Mouse (Mus musculus) urinary bladder, adult 18-20 months (tissue): ENCODE results near the gene Fam20c.

Experiments used
- DNase-seq, 2 experiments: peaks; one replicate each; pipeline ENCODE4 v3.0.0; 2022; ENCODE audit warnings: low spot score in 2 of 2, mixed read lengths in 2 of 2

Gene Fam20c

DNA sequence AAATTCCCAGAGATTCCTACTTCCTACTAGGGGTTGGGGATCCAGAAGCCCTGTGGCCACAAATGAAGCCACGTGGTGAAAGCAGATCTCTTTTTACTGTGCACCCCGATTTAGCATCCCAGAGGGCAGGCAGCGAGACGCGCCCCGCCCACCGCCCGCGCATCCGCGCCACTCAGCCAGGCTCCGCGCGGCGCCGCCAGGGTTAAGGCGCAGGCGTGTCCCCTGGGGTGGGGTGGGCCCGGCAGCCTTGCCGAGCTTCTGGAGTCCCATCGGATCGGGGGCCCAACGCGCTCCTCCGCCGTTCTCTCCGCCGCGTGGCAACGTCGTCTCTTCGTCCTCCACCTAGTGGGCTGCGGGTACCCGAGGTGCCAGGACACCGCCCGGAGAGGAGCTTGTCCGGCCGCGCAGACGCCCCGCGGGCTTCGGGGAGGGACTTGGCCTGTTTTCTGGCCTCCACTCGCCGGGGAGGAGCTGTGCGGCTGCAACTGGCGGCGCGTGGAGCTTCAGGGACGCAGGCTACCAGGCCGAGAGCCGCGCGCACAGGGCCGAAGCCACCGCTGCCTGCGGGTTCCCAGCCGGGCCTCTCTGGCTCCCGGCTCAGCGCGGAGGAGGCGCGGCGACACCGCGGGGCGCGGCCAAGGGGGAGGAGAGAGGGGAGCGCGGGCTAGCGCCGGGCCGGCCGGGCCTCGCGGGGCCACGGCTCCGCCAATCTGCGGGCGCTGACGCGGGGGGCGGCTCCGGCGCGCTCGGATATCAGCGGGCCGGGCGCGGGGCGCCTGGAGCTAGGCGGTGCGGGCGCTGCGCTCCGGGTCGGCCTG lies at the start of gene Fam20c:
Gene Fam20c, plus strand, starts transcription at position 212 of the 818 bp plus-strand sequence.
- peak; percentile 67 to 74 for DNase-seq

DNA sequence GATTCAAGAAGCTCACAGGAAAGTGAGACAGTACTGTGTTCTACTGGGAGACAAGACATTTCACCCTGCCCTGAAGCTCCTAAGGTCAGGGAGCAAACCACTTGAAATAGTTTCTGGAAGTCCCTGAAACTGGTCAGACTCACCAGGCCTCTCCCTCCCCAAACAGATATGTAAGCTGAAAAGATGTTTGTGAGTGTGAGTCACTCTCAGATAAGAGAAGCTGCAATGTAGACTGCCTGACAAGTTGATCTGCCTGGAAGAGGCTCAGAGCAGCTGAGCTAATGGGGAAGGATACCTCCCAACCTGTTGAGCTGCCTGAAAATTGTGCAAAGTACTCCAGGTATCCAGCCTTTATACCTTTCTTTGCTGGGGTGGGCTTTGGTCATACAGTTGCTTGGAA lies 46.9 kb upstream of the Fam20c start:
- peak in 1 of 2 experiments; percentile 12 for DNase-seq

DNA sequence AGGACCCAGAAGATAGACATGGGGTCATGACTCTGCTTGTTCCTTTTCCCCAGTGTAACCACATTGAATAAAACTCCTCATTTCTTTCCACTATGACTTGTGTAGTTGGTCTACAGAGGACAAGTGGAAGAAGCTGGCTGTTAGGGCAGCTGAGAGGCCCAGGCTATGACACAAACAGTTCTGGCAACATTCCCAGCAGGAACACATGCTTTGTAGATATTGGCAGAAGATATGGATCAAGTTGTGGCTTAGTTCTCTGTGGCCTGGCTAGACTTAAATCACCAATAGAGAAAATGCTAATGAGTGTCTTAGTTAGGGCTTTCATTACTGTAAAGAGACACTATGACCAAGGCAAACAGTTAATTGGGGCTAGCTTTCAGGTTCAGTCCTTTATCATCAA lies 45.7 kb upstream of the Fam20c start:
- DNase-seq: no peak

DNA sequence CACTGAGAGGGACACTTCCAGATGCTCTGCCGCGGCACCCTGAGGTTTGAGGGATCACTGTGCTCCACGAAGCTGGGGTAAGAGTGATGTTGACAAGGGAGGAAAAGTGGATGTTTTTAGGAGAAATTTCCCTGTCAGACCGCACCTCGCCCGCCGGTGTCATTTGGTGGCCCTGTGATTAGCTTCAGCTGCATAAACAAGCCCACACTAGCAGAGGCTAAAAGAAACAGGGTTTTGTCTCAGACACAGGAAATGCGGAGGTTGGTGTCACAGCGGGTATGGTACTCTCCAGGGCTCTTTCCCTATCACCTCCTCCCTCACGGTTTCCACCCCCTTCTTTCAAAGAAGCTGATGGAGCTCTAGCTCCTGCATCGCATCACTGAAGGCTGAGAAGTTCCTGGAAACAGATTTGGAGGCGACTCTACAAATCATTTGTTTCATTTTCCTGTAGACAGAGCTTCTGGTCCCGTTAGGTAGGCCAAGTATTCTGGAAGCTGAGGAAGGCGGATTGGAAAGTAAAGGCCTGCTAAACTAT lies 38.7 kb upstream of the Fam20c start:
- no peak for DNase-seq

DNA sequence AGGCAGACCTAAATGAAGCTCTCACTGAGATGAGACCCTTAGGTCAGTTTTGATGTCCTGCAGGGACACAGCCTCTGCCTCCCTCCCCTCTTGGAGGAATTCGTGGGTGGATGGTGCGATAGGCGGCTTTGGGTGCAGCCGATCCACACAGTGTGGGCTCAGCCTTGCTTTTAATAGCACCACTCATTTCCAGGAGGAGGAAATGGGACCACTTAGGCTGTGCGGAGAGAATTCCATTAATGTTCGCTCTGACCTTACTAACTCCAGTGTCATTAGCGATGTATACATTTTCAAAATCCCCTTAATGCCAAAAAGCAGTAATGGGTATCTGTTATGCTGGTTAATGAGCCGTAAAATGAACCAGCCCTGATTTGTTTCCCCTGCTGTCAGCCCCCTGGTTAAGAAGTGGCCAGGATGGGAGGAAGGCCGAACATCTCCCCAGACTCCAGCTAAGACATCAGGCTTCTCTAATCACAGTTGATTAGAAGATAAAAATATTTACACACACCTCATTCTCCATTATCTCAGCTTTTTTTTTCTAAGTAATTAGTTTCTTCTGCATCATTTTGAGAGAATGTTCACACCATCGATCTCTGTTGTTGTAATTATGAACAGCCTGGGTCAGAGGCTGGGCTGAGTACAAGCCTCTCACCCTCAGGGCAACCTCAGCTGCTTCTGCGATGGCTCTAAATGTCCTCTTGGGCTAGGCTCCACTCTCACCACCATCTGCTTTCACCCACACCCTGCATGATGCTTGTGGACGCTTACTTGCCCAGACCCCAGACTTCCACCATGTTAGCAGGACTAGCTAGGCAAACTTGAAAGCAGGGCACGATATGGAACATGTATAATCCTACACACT lies 33.8 kb upstream of the Fam20c start:
- no peak for DNase-seq

DNA sequence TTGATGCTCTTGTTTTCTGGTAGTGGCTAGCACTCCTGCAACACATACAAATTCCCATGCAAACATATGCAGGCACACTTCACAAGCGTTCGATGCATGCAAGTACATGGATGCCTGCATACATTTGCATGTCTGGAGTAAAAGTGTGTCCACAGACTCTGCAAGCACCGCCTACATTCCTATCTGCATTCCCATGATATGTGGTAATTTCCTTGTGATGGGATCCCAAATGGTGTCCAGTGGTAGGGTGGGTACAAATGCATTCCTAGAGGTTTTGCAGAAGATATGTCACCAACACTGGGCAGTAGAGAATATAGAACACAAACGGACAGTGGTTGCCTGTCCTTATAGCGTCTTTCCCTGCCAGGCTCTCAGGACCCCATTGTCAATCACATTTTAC lies 29.9 kb upstream of the Fam20c start:
- no peak for DNase-seq

DNA sequence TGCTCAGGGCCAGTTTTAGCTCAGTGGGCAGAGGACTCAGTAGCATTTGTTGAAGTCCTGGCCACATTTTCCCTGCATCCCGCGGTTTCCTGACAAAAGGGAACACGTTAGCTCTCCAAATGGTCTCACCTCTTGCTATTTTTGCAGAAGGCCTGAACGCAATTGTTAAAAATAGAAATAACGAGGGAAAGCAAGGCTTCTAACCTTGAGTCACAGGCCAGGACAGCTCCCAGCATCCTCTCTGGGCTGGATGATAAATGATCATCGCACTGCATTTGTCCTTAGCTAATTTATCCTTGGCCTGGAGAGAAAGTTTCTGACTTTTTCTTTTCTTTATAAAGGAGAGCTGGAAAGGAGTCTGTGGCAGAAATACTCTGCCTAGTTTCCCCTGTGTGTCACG lies 29.2 kb upstream of the Fam20c start:
- no peak for DNase-seq

DNA sequence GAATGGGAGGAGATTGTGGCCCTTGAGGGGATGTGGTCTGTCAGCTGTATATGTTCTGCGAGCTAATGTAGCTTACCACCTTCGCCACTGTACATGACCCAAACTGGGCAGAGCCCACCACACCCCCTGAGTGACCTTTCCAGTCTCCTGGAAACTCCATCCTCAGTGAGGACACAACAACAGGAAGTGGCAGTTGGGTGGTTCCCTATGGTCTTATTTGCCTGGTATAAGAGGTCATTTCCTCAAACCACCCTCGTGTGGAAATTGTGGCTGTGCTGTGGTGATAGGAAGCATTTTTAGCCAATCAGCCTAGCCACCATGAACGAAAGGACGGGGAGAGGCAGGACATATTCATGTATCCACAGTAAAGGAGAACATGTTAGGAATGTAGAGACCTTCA lies 23.5 kb upstream of the Fam20c start:
- DNase-seq: no peak

DNA sequence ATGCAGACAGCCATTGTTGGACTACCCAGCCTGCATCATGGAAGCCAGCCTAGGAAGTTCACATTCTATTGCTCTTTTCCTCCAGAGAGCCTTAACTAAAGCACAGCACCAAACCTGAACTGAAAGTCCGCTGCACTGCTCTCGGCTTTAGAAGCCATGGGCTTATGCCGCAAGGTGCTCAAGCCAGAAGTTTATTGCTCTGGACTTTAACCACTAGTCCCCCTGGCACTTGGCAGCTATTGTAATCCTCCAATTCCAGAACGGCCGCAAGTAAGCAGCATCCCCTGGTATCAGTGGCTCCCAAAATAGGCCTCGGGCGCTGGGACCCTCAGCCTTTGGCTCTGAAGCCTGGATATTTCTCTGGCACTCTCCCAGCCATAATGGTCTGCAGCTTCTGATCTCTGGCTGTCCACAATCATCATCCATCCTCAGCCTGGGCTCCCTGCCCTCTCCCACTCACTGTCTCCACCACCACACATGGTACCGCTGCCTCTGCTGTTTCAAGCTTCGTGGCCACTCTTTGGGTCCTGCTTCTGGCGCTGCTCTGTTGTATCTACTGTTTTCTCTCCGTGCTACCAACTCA lies 20.9 kb upstream of the Fam20c start:
- no peak for DNase-seq

DNA sequence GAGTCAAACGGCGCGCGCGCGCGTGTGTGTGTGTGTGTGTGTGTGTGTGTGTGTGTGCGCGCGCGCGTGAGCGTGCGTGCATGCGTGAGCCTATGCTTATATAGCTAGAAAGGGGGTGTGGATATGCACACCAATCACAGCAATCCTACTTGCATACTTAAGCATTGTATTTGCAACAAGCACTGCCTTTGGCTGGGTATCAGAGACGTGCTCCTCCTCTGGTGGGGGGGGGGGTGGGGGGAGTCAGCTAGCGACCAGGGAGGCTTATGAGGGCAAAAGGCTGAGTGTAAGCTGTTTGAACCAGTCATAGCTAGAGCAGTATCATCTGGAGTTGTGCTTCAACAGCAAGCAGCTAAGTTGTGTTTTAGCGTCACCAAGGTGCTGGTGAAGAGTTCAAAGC lies 20.3 kb upstream of the Fam20c start:
- no peak for DNase-seq

DNA sequence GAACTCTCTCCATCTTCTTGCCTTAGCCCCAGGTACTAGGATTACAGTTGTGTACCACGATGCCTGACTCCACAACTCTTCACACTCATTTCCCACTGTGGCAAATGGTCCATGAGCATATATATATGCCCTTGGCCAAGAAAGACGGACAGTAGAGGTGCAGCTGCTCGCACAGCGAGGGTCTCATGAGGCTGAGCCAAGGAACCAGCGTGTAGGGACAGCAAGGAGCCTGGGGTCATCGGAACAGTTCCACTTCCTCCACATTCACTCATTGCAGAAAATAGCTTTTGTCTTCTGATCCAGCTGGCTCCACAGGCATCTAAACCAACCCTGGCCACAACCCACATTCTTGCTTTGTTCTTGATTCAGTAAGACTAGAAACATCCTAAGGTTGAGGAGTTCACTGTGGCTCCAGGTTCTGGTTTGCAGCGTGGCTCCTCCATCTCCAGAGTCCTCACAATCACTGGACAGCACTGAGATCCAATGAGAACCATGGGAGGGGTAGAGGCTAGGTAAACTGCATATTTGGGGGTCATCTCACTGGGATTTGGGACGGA lies 19.0 kb upstream of the Fam20c start:
- no peak for DNase-seq

DNA sequence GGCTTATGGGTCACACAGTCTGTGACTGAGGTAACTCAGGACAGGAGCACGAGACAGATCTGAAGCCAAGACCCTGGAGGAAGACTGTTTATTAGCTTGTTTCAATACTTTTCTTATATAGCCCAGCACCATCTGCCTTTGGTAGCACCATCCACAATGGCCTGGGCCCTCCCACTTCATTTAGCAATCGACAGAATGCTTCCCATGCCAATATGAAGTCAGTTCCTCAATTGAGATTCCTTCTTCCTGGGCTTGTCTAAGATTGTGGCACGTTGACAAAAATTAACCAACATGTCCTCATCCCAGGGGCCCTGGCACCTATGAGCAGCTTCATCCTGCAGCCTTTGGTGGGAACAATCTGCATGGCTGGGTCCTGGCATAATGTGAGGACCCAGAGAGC lies 14.2 kb upstream of the Fam20c start:
- DNase-seq: no peak

DNA sequence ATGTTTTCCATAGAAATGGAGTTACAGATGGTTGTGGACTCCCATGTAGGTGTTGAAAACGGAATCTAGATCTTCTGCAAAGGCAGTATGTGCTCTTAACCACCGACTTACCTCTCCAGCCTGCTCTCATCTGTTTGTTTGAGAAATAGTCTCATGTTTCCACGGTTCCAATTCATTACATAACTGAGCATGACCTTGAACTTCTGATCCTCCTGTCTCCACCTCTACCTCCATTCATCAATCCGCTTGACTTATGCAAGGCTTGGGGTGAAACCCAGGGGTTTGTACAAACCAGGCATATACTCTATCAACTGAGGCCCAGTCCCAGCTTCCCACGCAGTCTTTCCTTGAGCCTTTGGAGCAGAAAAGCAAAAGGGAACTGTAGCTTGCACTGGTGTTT lies 12.8 kb upstream of the Fam20c start:
- no peak for DNase-seq

DNA sequence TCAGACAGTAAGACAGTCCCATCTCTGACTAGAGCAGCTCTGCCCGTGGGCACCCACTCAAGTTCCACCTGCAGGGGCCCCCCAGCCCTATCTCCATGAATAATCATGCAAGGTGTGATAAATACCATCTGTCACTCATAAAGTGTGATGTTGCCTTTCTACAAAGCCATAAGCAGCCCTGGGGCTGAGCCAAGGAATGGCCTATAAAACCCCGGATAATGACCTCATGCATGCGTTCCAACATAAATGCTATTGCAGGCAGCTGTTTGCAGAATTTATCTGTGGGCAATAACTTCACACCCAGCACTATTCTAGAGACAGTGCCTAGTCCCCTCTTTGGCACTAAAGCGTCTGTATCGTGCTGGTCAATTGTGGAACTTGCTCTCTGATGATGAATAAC lies 12.0 kb upstream of the Fam20c start:
- DNase-seq: no peak

DNA sequence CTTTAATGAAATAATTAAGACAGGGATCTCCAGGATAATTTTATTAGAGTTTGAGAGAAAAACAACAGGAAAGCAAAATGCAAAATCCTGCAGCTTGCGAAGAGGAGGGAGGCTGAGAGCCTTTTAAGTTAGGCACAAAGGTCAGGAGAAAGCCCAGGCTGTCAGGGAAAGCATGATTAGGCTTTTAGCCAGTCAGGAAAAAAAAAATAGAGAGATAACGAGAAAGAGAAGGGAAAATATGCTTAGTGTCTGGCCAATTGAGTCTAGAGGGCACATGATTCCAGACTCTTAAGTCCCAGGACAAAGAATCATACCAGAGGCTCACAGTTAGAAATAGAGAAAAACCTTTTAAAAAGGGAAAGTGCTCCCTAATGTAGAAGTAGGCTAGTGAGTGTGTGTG lies 10.7 kb upstream of the Fam20c start:
- no peak for DNase-seq

DNA sequence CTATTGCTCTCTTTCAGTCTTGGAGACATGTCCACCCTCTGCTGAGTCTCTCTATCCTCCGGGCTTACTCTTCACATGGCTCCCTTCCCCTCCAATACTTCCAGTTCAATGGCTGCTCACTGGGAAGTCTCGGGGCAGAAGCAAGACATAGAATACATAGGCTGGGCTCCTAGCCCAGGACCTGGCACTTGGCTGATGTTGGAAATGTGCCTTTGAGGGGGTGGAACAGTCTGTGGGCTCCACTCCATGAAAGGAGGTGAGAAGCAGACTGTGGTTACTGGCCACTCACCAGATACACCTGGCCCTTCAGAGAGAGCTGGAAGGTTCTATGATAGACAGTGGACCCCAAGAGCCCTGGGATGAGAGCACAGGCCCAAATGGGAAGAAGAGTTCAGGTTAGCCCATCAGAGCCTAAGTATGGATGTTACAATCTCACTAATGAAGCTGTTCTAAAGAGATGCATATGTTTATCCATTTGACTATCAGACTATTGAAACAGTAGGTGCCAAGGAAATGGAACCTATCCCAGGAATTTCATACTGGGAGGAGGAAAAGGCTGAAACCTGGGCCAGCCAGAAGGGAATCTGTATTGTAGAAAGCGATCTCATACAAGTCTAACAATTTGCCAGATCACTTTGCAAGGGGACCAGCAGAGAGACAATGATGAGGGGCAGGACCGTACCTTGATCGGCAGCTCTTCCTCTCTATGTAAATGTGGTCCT lies 8.8 kb upstream of the Fam20c start:
- DNase-seq: no peak

DNA sequence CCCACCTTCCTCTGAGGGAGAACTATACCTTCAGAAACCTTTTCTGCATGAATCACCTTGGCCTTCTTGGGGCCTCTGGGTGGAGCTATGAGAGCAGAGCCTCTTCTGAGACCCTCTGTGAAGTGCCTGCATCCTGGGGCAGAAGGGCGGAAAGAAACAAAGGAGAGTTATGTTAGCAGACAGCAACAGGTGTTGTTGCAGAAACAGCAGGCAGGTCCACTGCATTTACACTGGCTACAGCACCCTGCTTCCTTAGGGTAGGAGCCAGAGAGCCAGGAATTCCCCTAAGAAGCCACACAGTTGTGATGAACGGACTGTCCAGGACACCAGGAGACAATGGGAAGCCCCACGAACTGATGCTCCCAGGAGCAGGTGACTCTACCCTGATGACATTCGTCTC lies 1.0 kb upstream of the Fam20c start:
- no peak for DNase-seq

DNA sequence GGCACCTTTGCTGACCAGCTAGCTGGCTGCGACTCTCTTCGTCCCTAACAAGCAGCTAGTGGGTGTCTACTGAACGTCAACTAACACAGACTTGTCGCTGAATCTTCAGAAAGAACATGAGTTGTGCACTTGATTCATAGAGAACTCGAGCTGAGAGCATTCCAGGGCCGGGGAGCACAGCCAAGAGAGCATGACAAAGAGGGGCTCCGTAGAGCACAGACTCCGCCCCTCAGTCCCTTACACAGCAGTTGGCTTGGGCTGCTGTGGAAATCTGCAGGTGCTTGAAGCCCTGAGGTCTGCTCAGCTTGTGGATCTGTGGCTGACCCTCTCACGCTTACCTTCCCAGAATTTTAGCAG lies 390 bp upstream of the Fam20c start:
- DNase-seq: no peak

DNA sequence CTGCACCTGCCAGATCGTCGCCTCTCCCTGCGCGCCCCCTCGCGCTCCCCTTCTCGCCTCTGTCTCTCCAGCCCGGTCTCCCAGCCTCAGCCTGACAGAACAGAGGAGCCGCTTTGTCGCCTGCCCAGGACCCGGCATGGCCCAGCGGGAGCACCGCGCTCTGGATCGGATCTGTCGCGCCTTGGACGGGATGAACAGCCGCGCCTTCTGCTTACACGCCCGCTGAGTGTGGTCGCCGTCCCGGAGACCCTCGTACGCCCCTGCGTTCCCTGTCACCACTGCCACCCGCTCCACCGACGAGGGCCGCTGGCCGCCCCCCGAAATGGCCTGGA lies 773 bp downstream of the Fam20c start:
- DNase-seq: no peak

DNA sequence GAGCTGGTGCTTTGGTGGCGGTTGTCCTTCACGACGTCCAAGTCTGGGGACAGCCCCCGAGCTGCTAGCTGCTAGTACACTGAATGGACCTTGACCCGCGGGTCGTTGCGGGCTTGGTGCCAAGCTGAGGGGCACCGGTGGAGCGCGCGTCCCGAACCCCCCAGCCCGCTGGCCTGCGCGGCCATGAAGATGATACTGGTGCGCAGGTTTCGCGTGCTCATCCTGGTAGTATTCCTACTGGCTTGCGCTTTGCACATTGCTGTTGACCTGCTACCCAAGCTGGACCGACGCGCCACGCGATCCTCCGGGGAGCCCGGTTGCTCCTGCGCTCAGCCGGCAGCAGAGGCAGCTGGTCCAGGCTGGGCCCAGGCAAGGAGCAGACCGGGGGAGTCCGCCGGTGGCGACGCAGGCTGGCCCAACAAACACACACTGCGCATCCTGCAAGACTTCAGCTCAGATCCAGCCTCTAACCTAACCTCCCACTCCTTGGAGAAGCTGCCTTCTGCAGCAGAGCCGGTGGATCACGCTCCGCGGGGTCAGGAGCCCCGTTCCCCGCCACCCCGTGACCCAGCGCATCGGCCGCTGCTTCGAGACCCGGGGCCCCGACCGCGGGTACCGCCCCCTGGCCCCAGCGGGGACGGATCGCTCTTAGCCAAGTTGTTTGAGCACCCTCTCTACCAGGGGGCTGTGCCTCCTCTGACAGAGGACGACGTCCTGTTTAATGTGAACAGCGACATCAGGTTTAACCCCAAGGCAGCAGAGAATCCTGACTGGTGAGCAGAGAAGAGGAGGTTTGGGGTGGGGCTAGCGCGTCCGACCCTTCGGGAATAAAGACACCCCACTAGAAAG lies 1.4 kb downstream of the Fam20c start:
- DNase-seq: peak in 1 of 2 experiments; percentile 32
